Mouse (Mus musculus) limb, embryonic 14.5 days (tissue): ENCODE results near the gene Nup155. TPM values are rescaled to one million over a fixed set of nuclear protein-coding genes. Genes with fewer than 3 reads are reported as not detected.
A peak's percentile ranks its signal among the peaks of the same experiment; 100 is the strongest.
"Not testable (repeated sequence)": the region's sequence is repeated elsewhere in the genome, so short reads cannot be mapped to it uniquely, and the experiment has no call there.

Experiments
- ATAC-seq: fragments of 200-750 bp; cut with Nextera tagmentation; 2 replicates; pipeline ENCODE4 v1.8.0; 2017; ENCODE audit warnings: low read depth, moderate number of reproducible peaks, moderate TSS enrichment; ENCODE audit not compliant: low FRiP score
- DNase-seq: peaks from one replicate; pipeline ENCODE4 v3.0.0-alpha.2; 2015; ENCODE audit warnings: low spot score
- H3K27ac ChIP-seq: fragments of 300-500 bp; sonication (generic); replicated peaks from 2 replicates; pipeline ENCODE4 v1.5.1; 2014; ENCODE audit warnings: low read depth, mild to moderate bottlenecking, low read length, moderate library complexity, mixed read lengths
- H3K27me3 ChIP-seq: fragments of 300-500 bp; sonication (generic); 2 replicates; pipeline ENCODE4 v1.6.1; 2014; ENCODE audit warnings: low read length, mixed read lengths; ENCODE audit not compliant: control insufficient read depth, insufficient read depth
- H3K36me3 ChIP-seq: fragments of 300-500 bp; sonication (generic); 2 replicates; pipeline ENCODE4 v1.6.1; 2014; ENCODE audit warnings: mild to moderate bottlenecking, low read length, moderate library complexity, mixed read lengths; ENCODE audit not compliant: control insufficient read depth, insufficient read depth
- H3K4me1 ChIP-seq: fragments of 300-500 bp; sonication (generic); 2 replicates; pipeline ENCODE4 v1.6.1; 2014; ENCODE audit warnings: antibody characterized with exemption, low read length, mixed read lengths; ENCODE audit not compliant: control insufficient read depth, insufficient read depth
- H3K4me2 ChIP-seq: fragments of 300-500 bp; sonication (generic); replicated peaks from 2 replicates; pipeline ENCODE4 v1.6.1; 2014; ENCODE audit warnings: low read depth, mild to moderate bottlenecking, low read length, moderate library complexity; ENCODE audit not compliant: severe bottlenecking
- H3K4me3 ChIP-seq: fragments of 300-500 bp; sonication (generic); replicated peaks from 2 replicates; pipeline ENCODE4 v1.5.1; 2014; ENCODE audit warnings: low read length
- H3K9ac ChIP-seq: fragments of 300-500 bp; sonication (generic); 2 replicates; pipeline ENCODE4 v1.6.1; 2014; ENCODE audit warnings: mild to moderate bottlenecking, low read depth, low read length, moderate library complexity; ENCODE audit not compliant: severe bottlenecking
- H3K9me3 ChIP-seq: fragments of 300-500 bp; sonication (generic); 2 replicates; pipeline ENCODE4 v1.6.1; 2016; ENCODE audit warnings: low read length; ENCODE audit not compliant: control insufficient read depth
- POLR2A ChIP-seq: fragments of 200-500 bp; IDR thresholded peaks from 2 replicates; pipeline ENCODE4 v1.8.0; 2012; ENCODE audit warnings: inconsistent platforms, mild to moderate bottlenecking, moderate library complexity, borderline replicate concordance; ENCODE audit not compliant: insufficient read depth, insufficient read length; ENCODE audit errors: extremely low read depth
- WGBS: fragments of 180-500 bp; shearing (Covaris S2); extraction: QIAGEN DNeasy Blood & Tissue Kit; methylation state at CpG from one replicate; pipeline ENCODE4 v1.1.7; 2014; 5-methylcytosine and 5-hydroxymethylcytosine counted together
- polyA plus RNA-seq, 2 experiments: library from polyadenylated mRNA; depleted of rRNA in 1 of 2; stranded (reverse) in 1 of 2; unstranded in 1 of 2; fragments of >200 nt; fragmentation: Nextera tagmentation in 1 of 2; extraction: Ambion mirVana in 1 of 2; gene quantifications; 2 replicates each; pipeline versions ENCODE4 v1.2.1 to v1.2.3; 2012 to 2014

The Nup155 gene
- polyA plus RNA-seq (2012; rRNA removed): 26.6 and 29.1 TPM in 2 replicates
- 16.7 and 18.3 TPM in 2 replicates for polyA plus RNA-seq (2014; fragmentation: Nextera tagmentation; extraction: Ambion mirVana)

GRCm38 (mm10) chr15:8108966-8109743 is at the start of gene Nup155:
Gene Nup155, plus strand, starts transcription at chr15:8109273.
- H3K4me1 ChIP-seq: peaks cover 10% of the 10 kb centered on the region; the same call in 1 of the 2 replicates
- WGBS: under 1% methylated on average over 53 of the region's 54 CpGs

GRCm38 (mm10) chr15:8065221-8065620 is 43.9 kb upstream of the Nup155 start:
- H3K9ac ChIP-seq: no peak overlapping the region
- peak; percentile 29 for DNase-seq

More at GRCm38 (mm10) chr15:8108966-8109743, at the start of gene Nup155:
- Histone ChIP-seq H3K4me2 (peak within 1 kb of the TSS; percentile 65), H3K9me3 (no peaks in the 10 kb centered on the region), H3K27me3 (no peaks in the 10 kb centered on the region), H3K9ac (peak within 1 kb of the TSS; percentile 80), H3K36me3 (peaks cover 24% of the 10 kb centered on the region), H3K27ac (peak within 1 kb of the TSS; percentile 70), H3K4me3 (peak within 1 kb of the TSS; percentile 90)
- DNase-seq (peak; percentile 96), ATAC-seq (peak; percentile 98)
- peak; percentile 49; the same call in 1 of the 2 replicates for TF ChIP-seq POLR2A

GRCm38 (mm10) chr15:8073159-8073558 is 35.9 kb upstream of the Nup155 start:
- H3K4me2 ChIP-seq, H3K4me1 ChIP-seq, H3K9me3 ChIP-seq, H3K9ac ChIP-seq, H3K4me3 ChIP-seq, ATAC-seq, DNase-seq, H3K27ac ChIP-seq, H3K27me3 ChIP-seq: not testable (repeated sequence)
- peaks cover 30% of the 10 kb centered on the region for H3K36me3 ChIP-seq
- 93% methylated on average over 3 of the region's 3 CpGs for WGBS

More at GRCm38 (mm10) chr15:8065221-8065620, 43.9 kb upstream of the Nup155 start:
- H3K4me2 ChIP-seq: no peak overlapping the region
- WGBS: 71% methylated on average over 6 of the region's 6 CpGs
- no peaks in the 10 kb centered on the region for H3K9me3 ChIP-seq
- H3K4me3 ChIP-seq: no peak overlapping the region
- peaks cover 12% of the 10 kb centered on the region for H3K36me3 ChIP-seq
- no peak for ATAC-seq
- no peaks in the 10 kb centered on the region for H3K27me3 ChIP-seq
- no peak overlapping the region for H3K27ac ChIP-seq
- no peak for TF ChIP-seq POLR2A
- no peaks in the 10 kb centered on the region for H3K4me1 ChIP-seq

- no peak for TF ChIP-seq POLR2A
- 92% methylated on average over 8 of the region's 8 CpGs for WGBS
- no peaks in the 10 kb centered on the region for H3K9me3 ChIP-seq
- no peaks in the 10 kb centered on the region for H3K4me1 ChIP-seq
- H3K4me3 ChIP-seq: no peak overlapping the region
- no peak overlapping the region for H3K4me2 ChIP-seq
- H3K36me3 ChIP-seq: peaks cover 29% of the 10 kb centered on the region
- no peak overlapping the region for H3K9ac ChIP-seq
- H3K27me3 ChIP-seq: no peaks in the 10 kb centered on the region
- no peak for DNase-seq
- ATAC-seq: no peak
- no peak overlapping the region for H3K27ac ChIP-seq
Measured at GRCm38 (mm10) chr15:8082139-8082538, 26.9 kb upstream of the Nup155 start.

- H3K4me3 ChIP-seq: no peak overlapping the region
- H3K9me3 ChIP-seq: no peaks in the 10 kb centered on the region
- no peak overlapping the region for H3K4me2 ChIP-seq
- no peak overlapping the region for H3K9ac ChIP-seq
- DNase-seq (no peak), ATAC-seq (no peak)
- no peaks in the 10 kb centered on the region for H3K4me1 ChIP-seq
- H3K27me3 ChIP-seq: no peaks in the 10 kb centered on the region
- no peak for TF ChIP-seq POLR2A
- H3K27ac ChIP-seq: no peak overlapping the region
- 95% methylated on average over 4 of the region's 4 CpGs for WGBS
- peaks cover 20% of the 10 kb centered on the region for H3K36me3 ChIP-seq
Measured at GRCm38 (mm10) chr15:8087293-8087692, 21.8 kb upstream of the Nup155 start.
